Mouse (Mus musculus): Measurements from ENCODE around the gene Gm7929. TPM values are rescaled to one million over a fixed set of nuclear protein-coding genes. Genes with fewer than 3 reads are reported as not detected.

Gene Gm7929
- not detected in 4 replicates for total RNA-seq (2023; ENCODE audit: inconsistent age)

DNA sequence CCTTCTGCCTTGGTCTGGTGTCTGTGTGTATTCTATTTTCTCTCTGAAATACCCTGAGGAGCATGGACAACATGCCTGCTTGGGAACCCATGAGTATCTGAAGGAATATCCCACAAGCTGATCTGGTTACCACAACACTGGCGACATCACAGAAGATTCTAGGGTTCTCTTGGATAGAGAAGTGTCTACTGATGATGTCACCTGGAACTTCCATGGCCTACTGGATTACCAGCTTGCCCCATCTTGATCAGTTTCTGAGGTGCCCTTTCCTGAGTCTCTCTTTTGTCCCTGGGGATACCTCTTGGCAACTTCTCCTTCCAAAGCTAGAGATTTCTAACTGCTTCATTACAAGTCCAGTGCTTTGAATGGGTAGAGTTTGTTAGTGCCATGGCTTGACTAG is at the start of gene Gm7929:
Gene Gm7929 (minus strand): TSS at position 101 of the 400 bp plus-strand sequence.

DNA sequence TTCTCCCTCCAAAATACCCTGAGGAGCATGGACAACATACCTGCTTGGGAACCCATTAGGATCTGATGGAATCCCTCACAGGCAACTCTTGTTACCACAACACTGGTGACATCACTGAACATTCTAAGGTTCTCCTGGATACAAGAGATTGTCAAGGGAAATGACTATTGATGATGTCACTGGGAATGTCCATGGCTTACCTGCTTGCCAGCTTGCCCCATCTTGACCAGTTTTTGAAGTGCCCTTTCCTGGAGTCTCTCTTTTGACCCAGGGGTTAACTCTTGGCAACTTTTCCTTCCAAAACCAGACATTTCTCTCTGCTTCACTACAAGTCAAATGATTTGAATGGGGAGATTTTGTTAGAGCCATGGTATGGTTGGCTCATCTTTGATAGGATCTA is 21.9 kb upstream of the Gm7929 start, which contains the start of gene Gm47189:
Gene Gm47189 (minus strand): TSS at position 101 of the 400 bp plus-strand sequence.

DNA sequence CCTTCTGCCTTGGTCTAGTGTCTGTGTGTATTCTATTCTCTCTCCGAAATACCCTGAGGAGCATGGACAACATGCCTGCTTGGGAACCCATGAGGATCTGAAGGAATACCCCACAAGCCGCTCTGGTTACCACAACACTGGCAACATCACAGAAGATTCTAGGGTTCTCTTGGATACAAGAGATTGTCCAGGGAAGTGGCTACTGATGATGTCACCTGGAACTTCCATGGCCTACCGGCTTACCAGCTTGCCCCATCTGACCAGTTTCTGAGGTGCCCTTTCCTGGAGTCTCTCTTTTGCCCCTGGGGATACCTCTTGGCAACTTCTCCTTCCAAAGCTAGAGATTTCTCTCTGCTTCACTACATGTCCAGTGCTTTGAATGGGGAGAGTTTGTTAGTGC is 48.6 kb downstream of the Gm7929 start, which contains the start of gene Gm8068:
Gene Gm8068 (minus strand): TSS at position 101 of the 400 bp plus-strand sequence.

Other genes with a start within 250 kb of the Gm7929 start
- not detected in 4 replicates for gene Gm7970, start 195.0 kb downstream of the Gm7929 start, total RNA-seq (2023; ENCODE audit: inconsistent age)
- not detected in 4 replicates for gene 1700049E17Rik2, start 177.4 kb downstream of the Gm7929 start, total RNA-seq (2023; ENCODE audit: inconsistent age)
- not detected in 4 replicates for gene Gm3072, start 126.0 kb downstream of the Gm7929 start, total RNA-seq (2023; ENCODE audit: inconsistent age)
- not detected in 4 replicates for gene Gm3676, start 104.1 kb downstream of the Gm7929 start, total RNA-seq (2023; ENCODE audit: inconsistent age)
- not detected in 4 replicates for gene Gm8068, start 48.7 kb downstream of the Gm7929 start, total RNA-seq (2023; ENCODE audit: inconsistent age)
- not detected in 4 replicates for gene Gm47189, start 21.8 kb upstream of the Gm7929 start, total RNA-seq (2023; ENCODE audit: inconsistent age)
- gene Gm7980, start 156.7 kb upstream of the Gm7929 start, total RNA-seq (2023; ENCODE audit: inconsistent age), result not detected in 4 replicates
- gene 1700049E17Rik1, start 174.3 kb upstream of the Gm7929 start, total RNA-seq (2023; ENCODE audit: inconsistent age), result not detected in 4 replicates
- gene 1700024B05Rik, start 193.4 kb upstream of the Gm7929 start, total RNA-seq (2023; ENCODE audit: inconsistent age), result not detected in 4 replicates
- not detected in 4 replicates for gene Gm6401, start 217.3 kb upstream of the Gm7929 start, total RNA-seq (2023; ENCODE audit: inconsistent age)
- gene Gm3543, start 232.7 kb upstream of the Gm7929 start, total RNA-seq (2023; ENCODE audit: inconsistent age), result not detected in 4 replicates

All from B cell, adult (primary cell).